Mouse (Mus musculus) C2C12 (cell line): Measurements from ENCODE around the gene Rapgef2.

ENCODE experiments used
- CEBPB ChIP-seq: IDR thresholded peaks from one replicate; pipeline ENCODE4 v1.6.1; 2011; ENCODE audit warnings: low read depth, mild to moderate bottlenecking, control low read depth, moderate library complexity
- CTCF ChIP-seq: IDR thresholded peaks from one replicate; pipeline ENCODE4 v1.5.1; 2011; ENCODE audit not compliant: control insufficient read depth, insufficient read depth, insufficient read length
- FOSL1 ChIP-seq: IDR thresholded peaks from one replicate; pipeline ENCODE4 v1.8.0; 2011; ENCODE audit warnings: mild to moderate bottlenecking, low read length; ENCODE audit not compliant: poor library complexity, insufficient read depth, severe bottlenecking
- MAX ChIP-seq: IDR thresholded peaks from one replicate; pipeline ENCODE4 v1.6.1; 2011; ENCODE audit warnings: mild to moderate bottlenecking, control low read depth
- MYOD1 ChIP-seq: IDR thresholded peaks from one replicate; pipeline ENCODE4 v1.6.1; 2011; ENCODE audit warnings: low read depth; ENCODE audit not compliant: control insufficient read depth, insufficient read length
- MYOG ChIP-seq: IDR thresholded peaks from one replicate; pipeline ENCODE4 v1.6.1; 2011; ENCODE audit not compliant: control insufficient read depth, insufficient read length; ENCODE audit errors: extremely low read depth
- USF1 ChIP-seq: IDR thresholded peaks from one replicate; pipeline ENCODE4 v1.6.1; 2011; ENCODE audit warnings: low read depth, mild to moderate bottlenecking, control low read depth, moderate library complexity

GRCm38 (mm10) chr3:79310184-79310583, 23.9 kb upstream of the Rapgef2 start:
- TF ChIP-seq CTCF (no peak), FOSL1 (no peak), USF1 (no peak), CEBPB (no peak), MYOG (no peak), MYOD1 (no peak), MAX (no peak)
